Mouse (Mus musculus) MEL (cell line): ENCODE measurements around the gene Cdr2l. TPM values are rescaled to one million over a fixed set of nuclear protein-coding genes. Genes with fewer than 3 reads are reported as not detected.

Experiments used
- polyA plus RNA-seq, 2 experiments: library from polyadenylated mRNA; stranded (reverse) in 1 of 2; unstranded in 1 of 2; fragments of >175 nt in 1 of 2; fragments of >200 nt in 1 of 2; gene quantifications; 2 replicates each; pipeline versions ENCODE4 v1.2.1 to v1.2.4; 2012; ENCODE audit warnings: low replicate concordance in 2 of 2, low read depth in 1 of 2; ENCODE audit not compliant: insufficient read length in 2 of 2, insufficient read depth in 1 of 2, missing spikeins in 1 of 2
- total RNA-seq: library from RNA; depleted of rRNA; stranded (reverse); fragments of 300-350 nt; gene quantifications from 2 replicates; pipeline ENCODE4 v1.2.3, GENCODE M21; 2012; rRNA removed

Gene Cdr2l
- total and polyA plus RNA-seq, 3 experiments, result 5.2 to 8.2 TPM; not detected in 1

Other genes with a start within 250 kb of the Cdr2l start
- 0.12 and 0.26 TPM in 2 replicates for gene Cd300lf, start 247.9 kb upstream of the Cdr2l start, total RNA-seq
- gene Cd300lf, start 247.9 kb upstream of the Cdr2l start, polyA plus RNA-seq, result under 1 TPM in 1 of 2 experiments, not detected in 1; 0.46 TPM
- gene Slc9a3r1, start 218.6 kb upstream of the Cdr2l start, total RNA-seq, result 124 and 127 TPM in 2 replicates
- 100 to 1,000 TPM in 1 of 2 experiments, not detected in 1; 112 TPM for gene Slc9a3r1, start 218.6 kb upstream of the Cdr2l start, polyA plus RNA-seq
- gene Tmem104, start 194.4 kb upstream of the Cdr2l start, total RNA-seq, result 23.4 and 24.8 TPM in 2 replicates
- 10 to 100 TPM in 1 of 2 experiments, not detected in 1; 21.9 TPM for gene Tmem104, start 194.4 kb upstream of the Cdr2l start, polyA plus RNA-seq
- gene Nat9, start 194.1 kb upstream of the Cdr2l start, total RNA-seq, result 80.2 and 92.4 TPM in 2 replicates
- gene Nat9, start 194.1 kb upstream of the Cdr2l start, polyA plus RNA-seq, result 10 to 100 TPM in 1 of 2 experiments, not detected in 1; 46.1 TPM
- gene Grin2c, start 114.7 kb upstream of the Cdr2l start, total RNA-seq, result not detected in 2 replicates
- not detected for gene Grin2c, start 114.7 kb upstream of the Cdr2l start, polyA plus RNA-seq
- gene Fdxr, start 104.9 kb upstream of the Cdr2l start, total RNA-seq, result 37.2 and 37.7 TPM in 2 replicates
- 10 to 100 TPM in 1 of 2 experiments, not detected in 1; 32.7 TPM for gene Fdxr, start 104.9 kb upstream of the Cdr2l start, polyA plus RNA-seq
- gene Fads6, start 84.3 kb upstream of the Cdr2l start, total RNA-seq, result 3.0 and 3.3 TPM in 2 replicates
- gene Fads6, start 84.3 kb upstream of the Cdr2l start, polyA plus RNA-seq, result 1 to 10 TPM in 1 of 2 experiments, not detected in 1; 6.6 TPM
- gene Otop2, start 74.8 kb upstream of the Cdr2l start, total RNA-seq, result not detected in 2 replicates
- not detected for gene Otop2, start 74.8 kb upstream of the Cdr2l start, polyA plus RNA-seq
- gene Ush1g, start 59.9 kb upstream of the Cdr2l start, total RNA-seq, result not detected in 2 replicates
- not detected for gene Ush1g, start 59.9 kb upstream of the Cdr2l start, polyA plus RNA-seq
- gene Otop3, start 47.2 kb upstream of the Cdr2l start, total RNA-seq, result not detected in 2 replicates
- not detected for gene Otop3, start 47.2 kb upstream of the Cdr2l start, polyA plus RNA-seq
- 0.88 and 1.1 TPM in 2 replicates for gene Hid1, start 14.2 kb upstream of the Cdr2l start, total RNA-seq
- 1 to 10 TPM in 1 of 2 experiments, not detected in 1; 3.0 TPM for gene Hid1, start 14.2 kb upstream of the Cdr2l start, polyA plus RNA-seq
- gene Mrpl58, start 21.8 kb downstream of the Cdr2l start, total RNA-seq, result 132 and 137 TPM in 2 replicates
- 100 to 1,000 TPM in 1 of 2 experiments, not detected in 1; 137 TPM for gene Mrpl58, start 21.8 kb downstream of the Cdr2l start, polyA plus RNA-seq
- 665 and 706 TPM in 2 replicates for gene Atp5h, start 38.0 kb downstream of the Cdr2l start, total RNA-seq
- 1,000 to 10,000 TPM in 1 of 2 experiments, 100 to 1,000 TPM in 1; 525 to 1,715 TPM for gene Atp5h, start 38.0 kb downstream of the Cdr2l start, polyA plus RNA-seq
- gene Kctd2, start 38.2 kb downstream of the Cdr2l start, total RNA-seq, result 12.3 and 13.2 TPM in 2 replicates
- 10 to 100 TPM in 1 of 2 experiments, not detected in 1; 20.6 TPM for gene Kctd2, start 38.2 kb downstream of the Cdr2l start, polyA plus RNA-seq
- not detected in 2 replicates for gene Trim80, start 58.6 kb downstream of the Cdr2l start, total RNA-seq
- gene Trim80, start 58.6 kb downstream of the Cdr2l start, polyA plus RNA-seq, result not detected
- gene Slc16a5, start 80.6 kb downstream of the Cdr2l start, total RNA-seq, result 0.07 TPM in 1 of 2 replicates, not detected in the other
- under 1 TPM in 1 of 2 experiments, not detected in 1; 0.26 TPM for gene Slc16a5, start 80.6 kb downstream of the Cdr2l start, polyA plus RNA-seq
- gene Armc7, start 93.8 kb downstream of the Cdr2l start, total RNA-seq, result 7.0 and 9.1 TPM in 2 replicates
- gene Armc7, start 93.8 kb downstream of the Cdr2l start, polyA plus RNA-seq, result 10 to 100 TPM in 1 of 2 experiments, not detected in 1; 13.1 TPM
- gene Nt5c, start 109.9 kb downstream of the Cdr2l start, total RNA-seq, result 96.6 and 99.3 TPM in 2 replicates
- 100 to 1,000 TPM in 1 of 2 experiments, not detected in 1; 102 TPM for gene Nt5c, start 109.9 kb downstream of the Cdr2l start, polyA plus RNA-seq
- gene Jpt1, start 132.5 kb downstream of the Cdr2l start, total RNA-seq, result 331 and 353 TPM in 2 replicates
- 100 to 1,000 TPM in 1 of 2 experiments, not detected in 1; 382 TPM for gene Jpt1, start 132.5 kb downstream of the Cdr2l start, polyA plus RNA-seq
- 653 and 657 TPM in 2 replicates for gene Sumo2, start 154.4 kb downstream of the Cdr2l start, total RNA-seq
- 100 to 1,000 TPM in 1 of 2 experiments, not detected in 1; 556 TPM for gene Sumo2, start 154.4 kb downstream of the Cdr2l start, polyA plus RNA-seq
- gene Nup85, start 182.5 kb downstream of the Cdr2l start, total RNA-seq, result 338 and 362 TPM in 2 replicates
- gene Nup85, start 182.5 kb downstream of the Cdr2l start, polyA plus RNA-seq, result 100 to 1,000 TPM in 1 of 2 experiments, not detected in 1; 370 TPM
- 138 and 157 TPM in 2 replicates for gene Mrps7, start 222.0 kb downstream of the Cdr2l start, total RNA-seq
- gene Mrps7, start 222.0 kb downstream of the Cdr2l start, polyA plus RNA-seq, result 100 to 1,000 TPM; 106 to 199 TPM
- 24.0 and 28.6 TPM in 2 replicates for gene Gga3, start 222.1 kb downstream of the Cdr2l start, total RNA-seq
- gene Gga3, start 222.1 kb downstream of the Cdr2l start, polyA plus RNA-seq, result 10 to 100 TPM in 1 of 2 experiments, not detected in 1; 59.9 TPM
- gene Mif4gd, start 231.1 kb downstream of the Cdr2l start, total RNA-seq, result 42.0 and 52.0 TPM in 2 replicates
- 10 to 100 TPM in 1 of 2 experiments, not detected in 1; 62.9 TPM for gene Mif4gd, start 231.1 kb downstream of the Cdr2l start, polyA plus RNA-seq
- 30.0 and 35.3 TPM in 2 replicates for gene Slc25a19, start 246.4 kb downstream of the Cdr2l start, total RNA-seq
- gene Slc25a19, start 246.4 kb downstream of the Cdr2l start, polyA plus RNA-seq, result 10 to 100 TPM in 1 of 2 experiments, not detected in 1; 43.1 TPM